Comparison of ENCODE assay signal across 10 mouse cellular contexts in genomic region chr4:100596630-100597029, GRCm38 (mm10).
DNase-seq lines count a peak whose midpoint lies in the region; ATAC-seq and TF ChIP-seq lines count a peak whose summit lies in the region.
"Had no signal": no experiment of that assay in that cellular context is flagged by ENCODE, and none has a peak within 500 bp of the region (broad histone marks: within the 10 kb centered on the region; RNA-seq: fewer than 3 reads in every experiment).

No protein-coding gene starts in this region.

- no peak for ATAC-seq in limb, embryonic 14.5 days (ENCODE audit: low FRiP score, low read depth)
- ATAC-seq in embryonic facial prominence, embryonic 15.5 days (ENCODE audit: insufficient number of reproducible peaks, low FRiP score, low TSS enrichment, low read depth), result no peak

- H3K9me3 ChIP-seq in limb, embryonic 14.5 days (ENCODE audit: control insufficient read depth, low read length), result no peaks in the 10 kb centered on the region
- H3K9me3 ChIP-seq in limb, embryonic 10.5 days (replicated peaks), result no peaks in the 10 kb centered on the region
- H3K9me3 ChIP-seq in embryonic facial prominence, embryonic 15.5 days (replicated peaks), result no peaks in the 10 kb centered on the region

- TF ChIP-seq POLR2A in limb, embryonic 14.5 days (IDR thresholded peaks at IDR 0.05; ENCODE audit: borderline replicate concordance, extremely low read depth, insufficient read depth, insufficient read length), result no peak
- no peak for TF ChIP-seq POLR2A in cerebellum, adult 2 months (IDR thresholded peaks at IDR 0.05; ENCODE audit: borderline replicate concordance, insufficient read depth, low read length)

- TF ChIP-seq CTCF in cerebellum, adult 2 months (IDR thresholded peaks at IDR 0.05; ENCODE audit: borderline replicate concordance, insufficient read depth, low read depth, low read length), result no peak

- H3K36me3 ChIP-seq in limb, embryonic 14.5 days (ENCODE audit: control insufficient read depth, insufficient read depth, low read length), result no peaks in the 10 kb centered on the region
- no peaks in the 10 kb centered on the region for H3K36me3 ChIP-seq in limb, embryonic 10.5 days
- H3K36me3 ChIP-seq in embryonic facial prominence, embryonic 15.5 days, result no peaks in the 10 kb centered on the region

- no peak overlapping the region for H3K4me3 ChIP-seq in limb, embryonic 14.5 days (replicated peaks; ENCODE audit: low read length)
- no peak overlapping the region for H3K4me3 ChIP-seq in limb, embryonic 10.5 days
- no peak overlapping the region for H3K4me3 ChIP-seq in cerebellum, adult 2 months (replicated peaks; ENCODE audit: insufficient read depth, low read depth, low read length)
- H3K4me3 ChIP-seq in embryonic facial prominence, embryonic 15.5 days (replicated peaks), result no peak overlapping the region

- H3K4me1 ChIP-seq in limb, embryonic 14.5 days (ENCODE audit: control insufficient read depth, insufficient read depth, low read length), result no peaks in the 10 kb centered on the region
- H3K4me1 ChIP-seq in limb, embryonic 10.5 days, result peaks cover 9% of the 10 kb centered on the region
- H3K4me1 ChIP-seq in cerebellum, adult 2 months (ENCODE audit: control insufficient read depth, insufficient read depth, low read length), result no peaks in the 10 kb centered on the region
- peaks cover 6% of the 10 kb centered on the region; the same call in 1 of the 2 replicates for H3K4me1 ChIP-seq in embryonic facial prominence, embryonic 15.5 days

- no peak overlapping the region for H3K4me2 ChIP-seq in limb, embryonic 14.5 days (replicated peaks; ENCODE audit: low read depth, low read length, severe bottlenecking)
- no peak overlapping the region for H3K4me2 ChIP-seq in embryonic facial prominence, embryonic 15.5 days (replicated peaks)

- 62% methylated on average over 5 of the region's 5 CpGs for WGBS in limb, embryonic 14.5 days
- 92% methylated on average over 5 of the region's 5 CpGs for WGBS in limb, embryonic 10.5 days
- WGBS in cerebellum, adult 2 months, result 14% methylated on average over 5 of the region's 5 CpGs
- WGBS in embryonic facial prominence, embryonic 15.5 days, result 52% methylated on average over 5 of the region's 5 CpGs

- H3K27me3 ChIP-seq in limb, embryonic 14.5 days (ENCODE audit: control insufficient read depth, insufficient read depth, low read length), result no peaks in the 10 kb centered on the region
- H3K27me3 ChIP-seq in limb, embryonic 10.5 days (ENCODE audit: low read depth, poor library complexity, severe bottlenecking), result 0 out of 2 replicates have a peak, but pooled peaks cover 7% of the 10 kb centered on the region
- H3K27me3 ChIP-seq in cerebellum, adult 2 months (ENCODE audit: control insufficient read depth, insufficient read depth, low read length), result no peaks in the 10 kb centered on the region
- no peaks in the 10 kb centered on the region for H3K27me3 ChIP-seq in embryonic facial prominence, embryonic 15.5 days

- H3K9ac ChIP-seq in limb, embryonic 14.5 days (ENCODE audit: low read depth, low read length, severe bottlenecking), result no peak overlapping the region
- no peak overlapping the region for H3K9ac ChIP-seq in embryonic facial prominence, embryonic 15.5 days

- no peak overlapping the region for H3K27ac ChIP-seq in limb, embryonic 14.5 days (replicated peaks; ENCODE audit: low read depth, low read length)
- no peak overlapping the region for H3K27ac ChIP-seq in limb, embryonic 10.5 days
- no peak overlapping the region for H3K27ac ChIP-seq in cerebellum, adult 2 months (ENCODE audit: insufficient read depth, low read length)
- H3K27ac ChIP-seq in embryonic facial prominence, embryonic 15.5 days (replicated peaks), result 0 out of 2 replicates have a peak overlapping the region, but pooled peaks have one; percentile 24

- DNase-seq in limb, embryonic 14.5 days (ENCODE audit: low spot score), result peak; percentile 32
- no peak for DNase-seq in limb, embryonic 10.5 days (ENCODE audit: low spot score)
- peak; percentile 15 to 16 for DNase-seq in cerebellum, adult 2 months
- peak; percentile 31 to 41 for DNase-seq in layer of hippocampus, postnatal 25 days (ENCODE audit: extremely low spot score in 1 of 2, low spot score in 1 of 2)
- DNase-seq in adrenal gland, postnatal 36 days, result no peak
- no peak for DNase-seq in heart, postnatal 25 days (ENCODE audit: low spot score)
- DNase-seq in lung, postnatal 4 days, result no peak
- DNase-seq: adrenal gland, postnatal 14 days; thymus, postnatal 36 days had no signal

- intact Hi-C loops in heart, postnatal 25 days (cut with DNase I), result no loop called here

Comparison
In these comparisons a context has a peak if more than half of its experiments do, and no peak if none do; other contexts are left out.
1. DNase-seq: peak in limb, embryonic 14.5 days (single experiment), cerebellum, adult 2 months (2 of 2) and layer of hippocampus, postnatal 25 days (2 of 2); none in limb, embryonic 10.5 days (single experiment), adrenal gland, postnatal 36 days (0 of 2), heart, postnatal 25 days (single experiment) and lung, postnatal 4 days (0 of 2).